Mouse (Mus musculus): ENCODE data around the gene Scn11a.

- TF ChIP-seq POLR2A (IDR thresholded peaks at IDR 0.05; ENCODE audit: borderline replicate concordance, insufficient read depth, low read length): no peak
- no peak for TF ChIP-seq CTCF (IDR thresholded peaks at IDR 0.05; ENCODE audit: borderline replicate concordance, insufficient read depth, low read depth, low read length)
These were observed 28.5 kb downstream of the Scn11a start for GRCm38 (mm10) chr9:119796791-119797190.

Measured in cerebellum, adult 2 months (tissue).